Comparison of ENCODE assay signal across 16 mouse cellular contexts in the genomic region with DNA sequence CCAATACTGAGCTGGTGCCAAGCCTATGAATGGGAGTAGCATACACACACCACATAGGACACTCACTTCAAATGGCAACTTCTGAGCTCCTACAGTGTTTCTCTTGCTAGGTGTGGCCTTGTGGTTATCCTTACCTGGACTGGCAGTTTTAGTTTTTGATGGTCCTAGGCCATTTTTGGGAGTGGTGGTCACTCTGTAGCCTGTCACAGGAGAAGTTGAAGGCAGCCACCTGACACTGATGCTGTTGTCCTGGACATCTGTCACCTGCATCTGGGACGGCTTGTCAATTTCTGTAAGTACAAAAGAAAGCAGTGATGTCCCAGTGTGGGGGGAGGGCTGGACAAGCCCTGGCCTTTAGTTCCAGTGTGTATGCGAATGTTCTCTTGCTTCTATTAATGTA.
"Had no signal": no experiment of that assay in that cellular context is flagged by ENCODE, and none has a peak within 500 bp of the region (broad histone marks: within the 10 kb centered on the region; RNA-seq: fewer than 3 reads in every experiment).

No protein-coding gene starts in this region.

- H3K9ac ChIP-seq: neural tube, embryonic 12.5 days; neural tube, embryonic 13.5 days; neural tube, embryonic 15.5 days; stomach, embryonic 15.5 days had no signal

- DNase-seq: retina, postnatal 1 day; right cerebral cortex, adult 18-20 months; right cerebral cortex, postnatal 14 days; right cerebral cortex, postnatal 25 days; right cerebral cortex, postnatal 4 days; spleen, adult 18-20 months; thymus, adult 18-20 months; thymus, postnatal 14 days; thymus, postnatal 25 days; thymus, postnatal 36 days; thymus, postnatal 4 days had no signal

- H3K9me3 ChIP-seq: neural tube, embryonic 12.5 days; neural tube, embryonic 13.5 days; neural tube, embryonic 15.5 days; stomach, embryonic 15.5 days had no signal

- H3K4me1 ChIP-seq: neural tube, embryonic 12.5 days; neural tube, embryonic 13.5 days; neural tube, embryonic 15.5 days; stomach, embryonic 15.5 days had no signal

- H3K27me3 ChIP-seq: neural tube, embryonic 12.5 days; neural tube, embryonic 13.5 days; neural tube, embryonic 15.5 days; stomach, embryonic 15.5 days had no signal

- H3K4me2 ChIP-seq: neural tube, embryonic 12.5 days; neural tube, embryonic 13.5 days; neural tube, embryonic 15.5 days; stomach, embryonic 15.5 days had no signal

- H3K27ac ChIP-seq: neural tube, embryonic 12.5 days; neural tube, embryonic 13.5 days; neural tube, embryonic 15.5 days; stomach, embryonic 15.5 days; stomach, postnatal 0 days had no signal

- H3K4me3 ChIP-seq: neural tube, embryonic 12.5 days; neural tube, embryonic 13.5 days; neural tube, embryonic 15.5 days; stomach, embryonic 15.5 days had no signal
